Mouse (Mus musculus) E14TG2a.4 (cell line): ENCODE data around the gene Clybl.

ENCODE experiments used
- CTCF ChIP-seq: conservative IDR thresholded peaks from 2 replicates; pipeline ENCODE4 v1.5.1; 2014; ENCODE audit warnings: low read length
- NANOG ChIP-seq: IDR thresholded peaks from 2 replicates; pipeline ENCODE4 v1.6.1; 2014; ENCODE audit warnings: borderline replicate concordance, low read length, mixed read lengths
- POU5F1 ChIP-seq: IDR thresholded peaks from 2 replicates; pipeline ENCODE4 v1.6.1; 2014; ENCODE audit warnings: low read length, borderline replicate concordance

DNA sequence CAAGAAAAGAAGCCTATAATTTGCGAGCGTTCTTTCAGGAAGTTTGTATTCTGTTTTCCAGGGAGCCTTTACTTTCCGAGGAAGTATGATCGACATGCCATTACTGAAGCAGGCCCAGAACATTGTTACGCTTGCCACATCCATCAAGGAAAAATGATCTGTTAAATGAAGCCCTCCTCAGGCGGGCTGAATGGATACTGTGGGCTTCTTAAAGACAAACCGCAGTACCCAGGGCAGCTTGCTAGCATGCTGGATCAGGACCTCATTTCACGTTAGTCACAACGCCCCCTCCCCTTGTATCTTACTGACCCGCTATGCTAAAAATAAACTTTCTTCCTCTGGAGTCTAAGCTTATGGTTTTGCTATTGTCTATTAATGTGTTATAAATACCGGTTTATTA, 220.4 kb downstream of the Clybl start:
- TF ChIP-seq CTCF: no peak
- no peak for TF ChIP-seq POU5F1
- TF ChIP-seq NANOG: no peak
